Mouse (Mus musculus) lung, postnatal 0 days (tissue): ENCODE data around the gene Smap1. TPM values are rescaled to one million over a fixed set of nuclear protein-coding genes. Genes with fewer than 3 reads are reported as not detected.
"Not testable (repeated sequence)": the region's sequence is repeated elsewhere in the genome, so short reads cannot be mapped to it uniquely, and the experiment has no call there.

Experiments used
- ATAC-seq: fragments of 200-750 bp; cut with Nextera tagmentation; 2 replicates; pipeline ENCODE4 v1.8.0; 2017; ENCODE audit warnings: moderate library complexity
- DNase-seq: peaks from one replicate; pipeline ENCODE4 v3.0.0-alpha.2; 2016; ENCODE audit warnings: low spot score
- H3K27ac ChIP-seq: fragments of 300-500 bp; sonication (generic); 2 replicates; pipeline ENCODE4 v1.5.1; 2014; ENCODE audit warnings: antibody characterized with exemption, mild to moderate bottlenecking, low read length, mixed read lengths
- H3K27me3 ChIP-seq: fragments of 300-500 bp; sonication (generic); replicated peaks from 2 replicates; pipeline ENCODE4 v1.6.1; 2014; ENCODE audit warnings: low read length, mixed read lengths; ENCODE audit not compliant: insufficient read depth
- H3K36me3 ChIP-seq: fragments of 300-500 bp; sonication (generic); 2 replicates; pipeline ENCODE4 v1.6.1; 2014; ENCODE audit warnings: low read length, mixed read lengths; ENCODE audit not compliant: insufficient read depth
- H3K4me1 ChIP-seq: fragments of 300-500 bp; sonication (generic); 2 replicates; pipeline ENCODE4 v1.6.1; 2014; ENCODE audit warnings: antibody characterized with exemption, low read depth, low read length, mixed read lengths; ENCODE audit not compliant: insufficient read depth
- H3K4me2 ChIP-seq: fragments of 300-500 bp; sonication (generic); replicated peaks from 2 replicates; pipeline ENCODE4 v1.6.1; 2014; ENCODE audit warnings: low read depth, mild to moderate bottlenecking, low read length, moderate library complexity, mixed read lengths
- H3K4me3 ChIP-seq: fragments of 300-500 bp; sonication (generic); 2 replicates; pipeline ENCODE4 v1.5.1; 2014; ENCODE audit warnings: low read depth, low read length
- H3K9ac ChIP-seq: fragments of 300-500 bp; sonication (generic); replicated peaks from 2 replicates; pipeline ENCODE4 v1.6.1; 2014; ENCODE audit warnings: low read depth, mild to moderate bottlenecking
- H3K9me3 ChIP-seq: fragments of 300-500 bp; sonication (generic); 2 replicates; pipeline ENCODE4 v1.6.1; 2016; ENCODE audit warnings: low read length, mixed read lengths
- CTCF ChIP-seq: IDR thresholded peaks from 2 replicates; pipeline ENCODE4 v1.5.1; 2016; ENCODE audit warnings: antibody characterized with exemption, mild to moderate bottlenecking
- EP300 ChIP-seq: IDR thresholded peaks from 2 replicates; pipeline ENCODE4 v1.6.1; 2016; ENCODE audit warnings: antibody characterized with exemption, mild to moderate bottlenecking, control low read depth
- WGBS: fragments of 180-500 bp; shearing (Covaris S2); extraction: QIAGEN DNeasy Blood & Tissue Kit; methylation state at CpG from one replicate; pipeline ENCODE4 v1.1.7; 2014; 5-methylcytosine and 5-hydroxymethylcytosine counted together
- polyA plus RNA-seq: library from polyadenylated mRNA; unstranded; fragments of >200 nt; fragmentation: Nextera tagmentation; extraction: Ambion mirVana; gene quantifications from 2 replicates; pipeline ENCODE4 v1.2.1, GENCODE M21; 2015

Smap1 gene
- 55.1 and 56.7 TPM in 2 replicates for polyA plus RNA-seq

DNA sequence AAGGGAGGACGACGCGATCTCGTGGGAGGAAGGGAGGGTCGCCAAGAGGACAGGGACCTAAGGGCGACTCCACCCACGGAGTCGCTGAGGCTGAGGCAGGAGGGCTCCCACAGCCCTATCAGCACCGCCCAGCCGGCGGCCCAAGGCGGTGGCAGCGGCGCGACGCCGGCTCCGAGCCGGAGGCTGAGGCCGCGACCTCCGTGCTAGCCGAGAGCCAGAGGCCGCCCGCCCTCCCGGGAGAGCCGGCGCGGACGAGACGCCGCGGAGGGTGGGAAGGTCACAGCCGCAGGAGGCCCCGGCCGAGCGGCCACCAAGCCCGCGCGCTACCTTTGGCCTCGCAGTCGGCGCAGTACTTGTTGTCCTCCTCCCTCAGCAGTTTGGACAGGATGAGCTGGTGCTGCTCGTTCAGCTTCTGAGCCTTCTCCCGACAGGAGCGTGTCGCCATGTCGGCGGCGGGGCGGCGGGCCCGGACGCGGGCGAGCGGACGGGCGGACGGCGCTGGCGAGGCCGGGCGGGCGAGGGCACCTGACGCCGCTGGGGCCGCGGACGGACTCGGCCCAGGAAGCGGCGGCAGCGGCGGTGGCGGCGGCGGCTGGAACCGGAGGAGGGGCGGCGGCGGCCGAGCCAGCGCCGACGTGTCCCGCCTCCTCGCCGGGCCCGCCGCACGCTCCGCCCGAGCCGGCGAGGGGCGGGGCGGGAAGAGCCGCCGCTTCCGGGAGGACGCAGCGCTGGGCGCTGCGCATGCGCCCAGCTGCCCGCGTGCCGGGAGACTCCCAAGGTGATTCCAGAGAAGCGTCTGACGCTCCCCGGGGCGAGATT, at the start of gene Smap1:
Gene Smap1 (minus strand): TSS at position 607 of the 819 bp plus-strand sequence.
- Histone ChIP-seq H3K9me3 (peaks cover 10% of the 10 kb centered on the region; the same call in 1 of the 2 replicates), H3K27ac (peak within 1 kb of the TSS; percentile 96), H3K4me2 (peak within 1 kb of the TSS; percentile 69), H3K9ac (peak within 1 kb of the TSS; percentile 90), H3K4me1 (no peaks in the 10 kb centered on the region; the same call in 1 of the 2 replicates), H3K27me3 (no peaks in the 10 kb centered on the region), H3K4me3 (peak within 1 kb of the TSS; percentile 88), H3K36me3 (no peaks in the 10 kb centered on the region)
- WGBS, result under 1% methylated on average over 80 of the region's 113 CpGs
- DNase-seq, result peak; percentile 95
- TF ChIP-seq EP300 (no peak), CTCF (no peak)
- ATAC-seq, result peak; percentile 97

GRCm38 (mm10) chr1:23971159-23971558, 49.0 kb upstream of the Smap1 start:
- not testable (repeated sequence) for DNase-seq, H3K9ac ChIP-seq, H3K27ac ChIP-seq, H3K4me3 ChIP-seq, H3K4me1 ChIP-seq, H3K36me3 ChIP-seq, H3K9me3 ChIP-seq, H3K4me2 ChIP-seq, H3K27me3 ChIP-seq, ATAC-seq
- WGBS, result 85% methylated on average over 3 of the region's 4 CpGs

- ATAC-seq (no peak; the same call in 1 of the 2 replicates), DNase-seq (no peak)
- no peaks in the 10 kb centered on the region for H3K27me3 ChIP-seq
- no peaks in the 10 kb centered on the region for H3K36me3 ChIP-seq
- H3K4me1 ChIP-seq, result no peaks in the 10 kb centered on the region
- H3K4me3 ChIP-seq, result no peak overlapping the region
- no peak overlapping the region for H3K4me2 ChIP-seq
- no peak overlapping the region for H3K9ac ChIP-seq
- WGBS, result 82% methylated on average over 9 of the region's 9 CpGs
- no peaks in the 10 kb centered on the region for H3K9me3 ChIP-seq
- no peak overlapping the region for H3K27ac ChIP-seq
- TF ChIP-seq EP300, result no peak
- TF ChIP-seq CTCF, result no peak
Observed at GRCm38 (mm10) chr1:23968027-23968725, 46.1 kb upstream of the Smap1 start.

DNA sequence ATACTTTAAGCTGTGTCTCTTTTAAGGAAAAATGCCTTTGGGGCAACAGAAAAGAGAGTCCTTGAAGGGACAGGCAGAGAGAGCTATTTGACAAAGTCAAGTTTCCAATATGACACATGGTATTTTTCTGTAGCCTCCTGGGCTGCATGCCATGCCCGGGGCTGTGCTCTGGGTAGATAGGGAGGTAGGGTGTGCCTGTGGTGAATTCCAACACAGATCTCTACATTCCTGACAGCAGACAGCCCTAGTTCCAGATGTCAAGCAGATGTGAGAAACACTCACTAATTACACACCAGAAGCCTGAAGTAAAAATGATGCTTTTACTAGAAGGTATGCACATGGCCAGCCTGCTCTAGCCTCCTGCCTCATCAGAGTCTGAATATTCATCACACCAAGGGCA, 44.1 kb upstream of the Smap1 start:
- ATAC-seq (no peak), DNase-seq (no peak)
- H3K4me2 ChIP-seq, result no peak overlapping the region
- no peaks in the 10 kb centered on the region for H3K36me3 ChIP-seq
- H3K4me1 ChIP-seq, result no peaks in the 10 kb centered on the region
- TF ChIP-seq CTCF (no peak), EP300 (no peak)
- H3K27ac ChIP-seq, result no peak overlapping the region
- no peaks in the 10 kb centered on the region for H3K27me3 ChIP-seq
- WGBS, result 38% methylated on average over 1 of the region's 1 CpGs
- H3K4me3 ChIP-seq, result no peak overlapping the region
- no peaks in the 10 kb centered on the region for H3K9me3 ChIP-seq
- no peak overlapping the region for H3K9ac ChIP-seq

GRCm38 (mm10) chr1:23959415-23959732, 37.3 kb upstream of the Smap1 start:
- DNase-seq, result no peak
- no peaks in the 10 kb centered on the region for H3K9me3 ChIP-seq
- no peak overlapping the region for H3K27ac ChIP-seq
- 0 out of 2 replicates have a peak overlapping the region, but pooled peaks have one; percentile 12 for H3K4me3 ChIP-seq
- no peak overlapping the region for H3K9ac ChIP-seq
- no peak for TF ChIP-seq EP300
- no peak for TF ChIP-seq CTCF
- no peak for ATAC-seq
- H3K4me1 ChIP-seq, result no peaks in the 10 kb centered on the region
- H3K4me2 ChIP-seq, result peak overlapping the region; percentile 44
- H3K36me3 ChIP-seq, result no peaks in the 10 kb centered on the region
- H3K27me3 ChIP-seq, result no peaks in the 10 kb centered on the region
- WGBS, result 23% methylated on average over 6 of the region's 6 CpGs

DNA sequence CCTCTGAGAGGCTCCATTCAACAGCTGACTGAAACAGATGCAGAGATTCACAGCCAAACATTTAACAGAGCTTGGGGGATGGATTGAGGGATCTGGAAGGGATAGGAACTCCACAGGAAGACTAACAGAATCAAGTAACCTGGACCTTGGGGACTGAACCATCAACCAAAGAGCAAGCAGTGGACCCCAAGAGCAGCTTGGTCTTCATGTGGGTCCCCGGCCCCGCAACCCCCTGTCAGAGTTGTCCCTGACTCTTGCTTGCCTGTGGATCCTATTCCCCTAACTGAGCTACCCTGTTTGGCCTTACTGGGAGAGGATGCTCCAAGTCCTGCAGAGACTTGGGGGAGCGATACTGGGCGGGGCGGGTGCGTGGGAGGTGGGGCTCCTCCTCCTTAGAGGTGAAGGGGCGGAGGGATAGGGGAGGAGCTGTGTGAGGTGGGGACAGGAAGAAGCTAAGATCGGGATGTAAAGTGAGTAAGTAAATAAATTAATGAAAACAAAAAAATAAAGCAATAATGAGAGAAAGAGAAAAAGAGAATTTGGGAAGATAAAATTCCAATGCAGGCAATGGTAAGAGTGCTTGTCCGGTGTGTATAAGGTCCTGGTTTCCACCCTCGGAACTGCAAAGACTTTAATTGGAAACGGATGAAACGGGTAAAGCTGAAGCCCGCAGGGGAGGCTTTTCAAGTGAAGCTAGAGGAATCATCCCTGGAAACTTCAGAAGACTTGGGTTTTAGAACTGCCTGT, 36.7 kb upstream of the Smap1 start:
- no peak; the same call in 1 of the 2 replicates for ATAC-seq
- Histone ChIP-seq H3K36me3 (no peaks in the 10 kb centered on the region), H3K4me2 (peak overlapping the region; percentile 44), H3K27me3 (no peaks in the 10 kb centered on the region), H3K4me3 (0 out of 2 replicates have a peak overlapping the region, but pooled peaks have one; percentile 12), H3K27ac (no peak overlapping the region), H3K9ac (no peak overlapping the region), H3K4me1 (no peaks in the 10 kb centered on the region), H3K9me3 (no peaks in the 10 kb centered on the region)
- peak; percentile 17 for DNase-seq
- TF ChIP-seq CTCF (no peak), EP300 (no peak)
- WGBS, result 18% methylated on average over 13 of the region's 13 CpGs
